Mouse (Mus musculus): Measurements from ENCODE around the gene Cdhr2.

DNA sequence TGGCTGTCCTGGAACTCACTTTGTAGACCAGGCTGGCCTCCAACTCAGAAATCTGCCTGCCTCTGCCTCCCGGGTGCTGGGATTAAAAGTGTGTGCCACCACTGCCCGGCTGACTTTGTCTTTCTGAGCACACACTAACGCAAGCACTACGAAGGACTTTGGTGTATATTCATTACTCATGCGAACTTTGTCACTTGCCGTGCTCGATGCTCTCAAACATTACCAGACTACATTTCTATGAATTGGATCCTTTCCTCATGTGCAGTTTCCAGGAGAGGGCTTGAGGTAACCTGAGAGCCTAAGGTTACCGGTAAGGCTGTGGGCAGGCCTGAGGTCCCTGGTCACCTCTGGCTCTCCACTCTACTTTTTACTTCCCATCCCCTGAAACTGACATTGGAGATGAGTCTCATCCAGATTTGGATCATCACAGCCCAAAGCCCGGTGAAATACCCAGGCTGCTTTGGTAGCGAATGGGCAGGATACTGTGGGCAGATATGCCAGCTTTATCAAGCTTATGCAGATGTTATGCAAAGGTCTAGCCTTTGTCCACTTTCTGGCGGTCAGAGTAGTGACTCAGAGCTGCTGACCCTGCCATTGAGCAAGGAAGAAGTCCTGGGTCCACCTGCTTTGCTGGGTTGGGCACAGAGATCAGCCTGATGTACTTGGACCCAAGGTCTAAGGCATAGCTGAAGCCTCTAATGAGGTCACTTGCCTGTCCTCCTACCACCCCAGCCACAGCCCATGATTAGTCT is 5.6 kb upstream of the Cdhr2 start:
- TF ChIP-seq POLR2A (IDR thresholded peaks at IDR 0.05; ENCODE audit: insufficient read depth, low read depth, low read length) = no peak
- no peak for TF ChIP-seq CTCF (IDR thresholded peaks at IDR 0.05; ENCODE audit: insufficient read depth, low read depth, low read length)

Measured in olfactory bulb, adult 2 months (tissue).